Mouse (Mus musculus): Measurements from ENCODE around the gene Wrap73.
A peak's percentile ranks its signal among the peaks of the same experiment; 100 is the strongest.

Wrap73 gene

DNA sequence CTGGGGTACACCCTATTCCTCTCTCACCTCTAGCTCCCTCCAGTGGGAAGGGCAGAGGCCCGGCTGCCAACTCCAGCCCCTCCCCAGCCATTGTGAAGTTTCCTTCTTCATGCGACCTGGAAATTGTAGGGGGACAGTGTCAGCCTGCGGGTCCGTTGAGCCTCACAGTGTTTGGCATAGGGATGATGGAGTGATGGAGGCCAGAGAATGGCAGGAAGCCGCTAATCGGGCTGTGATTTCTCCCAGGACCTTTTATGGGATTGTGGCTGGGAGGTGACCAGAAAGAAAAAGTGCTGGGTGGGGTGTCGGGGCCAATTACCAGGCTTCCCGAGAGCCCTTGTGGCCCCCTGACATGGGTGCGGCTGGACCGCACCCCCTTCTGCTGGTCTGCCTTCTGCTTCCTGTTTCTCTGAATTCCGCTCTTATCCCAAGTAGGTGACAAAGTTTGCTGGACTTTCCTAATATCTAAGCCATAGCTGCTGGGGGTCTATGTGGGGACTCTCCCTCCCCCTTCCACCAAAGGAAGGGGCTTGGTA, 43.9 kb downstream of the Wrap73 start:
- no peak for DNase-seq

DNA sequence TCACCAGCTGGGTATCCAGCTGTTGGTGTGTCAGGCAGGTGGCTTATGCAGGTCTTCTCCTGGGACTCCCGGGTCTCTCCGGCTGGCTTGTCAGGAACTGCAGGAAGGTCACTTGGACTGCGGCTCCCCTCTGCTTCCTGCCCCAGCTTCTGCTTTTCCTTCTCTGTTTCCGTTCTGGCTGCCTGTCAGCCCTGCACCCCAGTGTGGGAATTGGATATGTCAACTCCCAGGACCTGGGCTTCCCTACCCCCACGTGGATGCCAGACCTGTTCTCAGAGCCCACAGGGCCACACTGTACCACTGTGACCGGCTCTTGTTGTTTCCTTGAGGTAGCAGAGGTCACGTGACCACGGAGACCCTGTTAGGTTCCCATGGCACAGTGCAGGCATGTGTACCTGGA, 46.8 kb downstream of the Wrap73 start:
- DNase-seq: no peak

DNA sequence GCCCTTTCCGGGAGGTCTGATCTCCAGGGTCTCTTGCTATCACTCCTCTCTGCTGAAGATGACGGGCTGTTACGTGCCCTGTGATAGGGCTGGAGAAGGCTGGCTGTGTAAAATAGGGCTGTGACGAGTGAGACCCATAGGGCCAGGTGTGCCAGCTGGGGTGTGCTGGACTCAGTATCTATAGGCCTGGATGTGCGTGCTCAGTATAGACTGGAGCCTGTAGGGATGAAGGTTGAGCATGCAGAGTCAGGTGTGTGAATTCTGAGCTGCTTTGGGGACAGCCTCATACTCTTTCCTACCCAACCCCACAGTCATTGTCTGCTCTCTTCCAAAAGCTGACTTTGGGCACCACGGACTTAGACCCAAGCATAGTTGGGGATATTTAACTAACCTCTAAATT, 55.8 kb downstream of the Wrap73 start:
- DNase-seq: no peak

DNA sequence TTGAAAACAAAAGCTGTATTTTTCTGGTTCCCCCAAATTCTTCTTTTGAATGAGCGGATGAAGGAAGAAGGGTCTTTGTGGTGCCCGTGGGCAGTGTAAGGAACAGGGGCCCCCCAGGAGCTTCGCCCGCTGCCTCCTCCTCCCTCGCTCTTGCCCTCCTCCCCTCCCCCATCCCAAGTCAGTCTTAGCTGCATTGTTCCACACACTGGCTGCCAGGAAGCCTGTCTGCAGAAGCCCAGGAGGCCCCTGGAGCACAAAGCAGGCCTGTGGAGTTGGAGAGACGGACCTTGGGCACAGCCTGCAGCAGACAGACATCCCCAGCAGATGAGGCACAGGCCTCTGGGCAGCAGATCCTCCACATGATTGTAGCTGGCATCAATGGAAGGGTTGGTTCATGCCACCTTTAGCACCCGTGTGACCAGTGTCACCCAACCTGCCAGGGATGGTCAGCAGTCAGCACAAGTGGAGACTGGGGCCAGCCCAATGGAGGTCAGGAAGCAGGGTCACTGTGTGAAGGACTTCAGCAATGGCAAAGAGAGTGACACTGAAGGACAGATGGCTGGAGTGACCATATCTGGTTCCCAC, 56.3 kb downstream of the Wrap73 start:
- DNase-seq: no peak

DNA sequence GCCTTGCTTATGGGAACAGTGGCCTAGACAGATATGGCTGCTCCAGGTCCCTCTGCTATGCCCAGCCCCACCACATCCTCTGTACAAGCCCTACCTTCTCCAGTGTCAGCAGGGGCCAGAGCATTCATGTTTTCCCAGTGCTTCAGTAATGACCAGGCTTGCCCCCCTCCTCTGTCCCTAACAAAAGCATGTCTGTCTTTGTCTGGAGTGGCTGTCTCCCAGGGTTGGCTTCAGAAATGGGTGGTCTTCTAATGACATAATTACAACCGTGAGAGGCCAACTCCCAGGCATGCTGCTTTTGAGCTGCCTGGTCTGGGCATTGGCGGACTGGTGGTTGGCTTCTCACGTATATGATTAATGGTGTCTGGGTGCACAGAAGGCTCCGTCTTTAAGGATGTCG, 59.3 kb downstream of the Wrap73 start:
- DNase-seq: no peak

DNA sequence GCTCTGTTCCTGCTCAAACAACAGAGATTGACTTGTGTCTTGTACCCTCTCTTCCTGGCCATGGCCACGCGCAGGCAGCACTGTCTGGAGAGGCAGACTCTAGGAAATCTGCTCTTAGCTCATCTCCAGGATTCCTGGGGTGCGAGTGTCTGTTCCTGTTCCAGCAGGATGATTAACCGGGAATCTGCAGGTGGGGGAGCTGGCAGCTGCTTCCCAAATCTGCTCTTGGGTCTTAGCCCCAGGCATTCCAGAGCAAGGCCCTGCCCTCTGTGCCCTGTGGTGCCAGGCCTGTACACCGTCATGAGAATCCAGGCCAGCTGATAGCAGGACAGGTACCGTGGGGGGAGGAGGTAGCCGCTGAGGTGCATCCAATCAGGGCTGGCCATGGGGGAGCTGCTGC, 62.4 kb downstream of the Wrap73 start:
- DNase-seq: no peak

DNA sequence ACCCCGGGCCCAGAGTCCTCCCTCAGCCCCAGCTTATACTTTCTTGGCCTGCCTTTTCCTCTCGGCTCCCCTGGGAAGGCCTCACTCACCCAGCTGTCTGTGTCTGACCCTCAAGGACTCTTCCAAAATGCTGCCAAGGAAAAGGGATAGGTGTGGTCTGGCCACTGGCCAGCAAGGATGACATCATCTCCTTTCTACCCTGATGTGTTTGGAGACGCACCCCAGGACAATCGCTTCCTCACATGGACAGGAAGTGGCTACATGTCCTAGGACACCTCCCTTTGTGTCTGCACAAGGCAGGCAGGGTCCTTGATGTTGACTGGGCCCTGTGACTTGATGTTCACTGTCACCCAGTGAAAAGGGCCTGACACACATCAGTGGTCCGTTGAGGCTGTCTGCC, 63.2 kb downstream of the Wrap73 start:
- DNase-seq: no peak

DNA sequence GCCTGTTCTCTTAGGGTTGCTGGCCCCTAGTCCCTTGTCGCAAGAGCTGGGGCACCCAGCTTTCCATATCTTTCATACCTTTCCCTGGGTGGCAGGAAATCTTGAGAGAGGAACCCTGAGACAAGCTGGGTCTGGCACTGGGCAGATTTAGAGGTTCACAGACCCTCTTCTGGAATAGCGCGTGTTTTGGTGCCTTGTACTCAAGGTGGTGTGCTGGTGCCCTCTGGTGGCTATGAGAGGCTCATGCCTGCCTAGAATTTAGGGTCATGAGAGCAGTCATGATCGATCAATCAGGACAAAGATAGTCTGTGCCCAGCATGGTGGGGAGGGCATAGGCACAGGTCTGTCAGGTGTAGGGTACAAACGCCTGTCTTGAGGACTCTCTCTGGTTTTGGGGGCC, 65.1 kb downstream of the Wrap73 start:
- peak; percentile 28 for DNase-seq

DNA sequence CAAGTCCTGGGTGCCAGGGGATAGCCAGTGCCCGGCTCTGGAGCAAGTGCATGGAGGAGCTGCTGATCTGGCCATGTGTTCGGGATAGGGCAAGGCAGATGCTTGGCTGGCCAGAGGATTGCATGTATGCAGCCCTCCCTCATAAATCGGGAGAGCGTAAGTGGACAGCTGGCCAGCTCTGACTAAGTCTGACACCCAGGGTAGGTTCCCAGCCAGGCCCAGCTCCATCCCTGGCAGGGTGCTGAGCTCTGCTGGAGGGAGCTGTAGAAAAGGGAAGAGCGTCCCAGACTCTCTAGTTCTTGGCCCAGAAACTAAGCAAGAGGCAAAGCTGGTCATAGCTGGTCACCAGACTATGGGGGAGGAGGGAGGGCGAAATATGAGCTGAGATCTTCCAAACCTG, 66.9 kb downstream of the Wrap73 start:
- DNase-seq: no peak

DNA sequence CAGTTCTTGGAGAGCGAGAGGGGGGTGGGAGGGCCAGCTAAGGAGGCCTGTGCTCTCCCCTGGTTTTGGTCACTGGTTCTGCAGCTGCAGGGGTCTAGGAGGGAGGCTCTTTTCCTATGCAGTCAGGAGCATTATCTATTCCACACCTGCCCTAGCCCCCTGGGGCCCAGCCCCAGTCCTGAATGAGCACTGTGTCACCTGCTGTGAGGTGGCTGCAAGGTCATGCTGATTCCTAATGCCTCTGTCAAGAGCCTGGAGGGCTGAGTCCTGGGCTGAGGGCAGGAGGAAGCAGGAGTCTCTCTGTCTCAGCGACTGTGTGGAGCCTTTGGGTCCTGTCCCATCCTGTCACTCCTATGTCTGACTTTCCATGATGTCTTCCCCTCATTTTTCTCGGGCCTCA, 67.7 kb downstream of the Wrap73 start:
- no peak for DNase-seq

DNA sequence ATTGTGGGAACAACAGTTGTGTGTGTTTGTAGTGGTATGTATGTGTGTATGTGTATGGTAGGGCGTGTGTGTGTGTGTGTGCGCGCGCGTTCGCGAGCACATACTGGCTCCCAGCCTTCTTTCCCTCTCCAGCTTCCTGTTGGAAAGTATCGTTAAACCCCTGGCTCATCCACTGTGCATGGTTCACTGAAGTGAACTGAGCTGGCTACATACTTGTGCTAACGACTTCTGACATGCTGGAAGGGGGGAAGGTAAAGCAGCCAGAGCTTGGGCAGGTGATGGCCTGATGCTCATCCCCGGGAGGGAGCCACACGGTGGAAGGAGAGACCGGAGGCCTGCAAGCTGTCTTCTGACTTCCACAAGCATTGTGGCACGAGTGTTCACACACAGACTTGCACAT, 69.3 kb downstream of the Wrap73 start:
- DNase-seq: no peak

DNA sequence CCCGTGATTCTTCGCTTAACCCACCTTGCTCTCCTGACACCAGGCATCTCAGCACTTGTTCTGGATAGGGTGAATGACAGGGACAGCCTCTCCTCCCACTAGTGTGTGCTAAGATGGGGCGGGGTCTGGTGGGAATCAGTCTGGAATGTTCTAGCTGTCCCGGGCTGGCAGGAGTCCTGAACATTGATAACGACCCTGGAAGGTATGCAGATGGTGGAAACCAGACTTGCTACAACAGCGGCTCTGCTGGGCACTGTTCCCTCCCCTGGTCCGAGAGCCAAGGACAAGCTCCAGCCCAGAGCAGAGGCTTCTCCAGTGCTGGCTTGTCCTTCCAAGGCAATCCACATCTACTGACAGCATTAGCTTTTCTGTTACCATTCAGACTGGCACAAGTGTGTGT, 71.4 kb downstream of the Wrap73 start:
- no peak for DNase-seq

DNA sequence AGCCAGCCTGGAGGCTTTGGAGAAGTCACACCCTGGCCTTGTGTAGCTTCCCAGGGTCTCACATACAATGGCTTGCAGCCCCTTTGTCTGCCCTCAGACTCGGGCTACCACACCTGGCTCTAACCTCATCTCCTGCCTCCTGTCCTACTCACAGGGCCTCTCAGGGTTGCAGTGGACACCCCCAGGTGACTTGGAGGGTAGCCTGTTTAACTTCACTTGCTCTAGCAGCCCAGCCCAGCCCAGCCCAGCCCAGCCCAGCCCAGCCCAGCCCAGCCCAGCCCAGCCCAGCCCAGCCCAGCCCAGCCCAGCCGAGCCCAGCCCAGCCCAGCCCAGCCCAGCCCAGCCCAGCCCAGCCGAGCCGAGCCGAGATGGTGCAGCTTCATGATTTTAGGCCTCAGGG, 71.9 kb downstream of the Wrap73 start:
- DNase-seq: no peak

Measured in layer of hippocampus, adult 9-11 months (tissue).